Mouse (Mus musculus): Measurements from ENCODE around the gene Abcc8. TPM values are rescaled to one million over a fixed set of nuclear protein-coding genes. Genes with fewer than 3 reads are reported as not detected.

Gene Abcc8
- polyA plus RNA-seq, 1 experiment from 2014 or later = not detected

DNA sequence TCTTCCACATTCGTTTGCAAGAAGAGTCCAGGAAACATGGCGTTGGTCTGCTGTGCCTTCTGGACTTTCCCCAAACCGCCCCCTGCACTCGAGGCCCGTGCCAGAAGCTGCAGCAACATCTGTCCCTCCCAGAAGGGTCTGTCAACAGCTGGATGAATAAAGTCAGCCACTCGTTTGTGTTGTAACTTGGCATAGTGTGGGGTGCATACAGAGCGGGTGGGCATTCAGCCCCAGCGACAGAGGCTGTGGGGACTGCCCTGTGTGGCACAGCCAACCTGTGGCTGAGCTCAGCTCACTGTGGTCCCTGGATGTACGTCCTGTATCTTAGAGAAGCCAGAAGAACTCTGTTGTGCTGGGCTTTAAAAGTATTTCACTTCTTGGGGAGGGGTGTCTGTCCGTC is 95.8 kb downstream of the Abcc8 start:
- H3K27ac ChIP-seq = no peak overlapping the region
- H3K4me3 ChIP-seq (ENCODE audit: inconsistent target) = no peak overlapping the region
- H3K79me2 ChIP-seq (ENCODE audit: inconsistent target) = no peaks in the 10 kb centered on the region
- H3K36me3 ChIP-seq (ENCODE audit: inconsistent target) = peaks cover 50% of the 10 kb centered on the region
- WGBS (ENCODE audit: missing documents) = 86% methylated on average over 10 of the region's 10 CpGs

DNA sequence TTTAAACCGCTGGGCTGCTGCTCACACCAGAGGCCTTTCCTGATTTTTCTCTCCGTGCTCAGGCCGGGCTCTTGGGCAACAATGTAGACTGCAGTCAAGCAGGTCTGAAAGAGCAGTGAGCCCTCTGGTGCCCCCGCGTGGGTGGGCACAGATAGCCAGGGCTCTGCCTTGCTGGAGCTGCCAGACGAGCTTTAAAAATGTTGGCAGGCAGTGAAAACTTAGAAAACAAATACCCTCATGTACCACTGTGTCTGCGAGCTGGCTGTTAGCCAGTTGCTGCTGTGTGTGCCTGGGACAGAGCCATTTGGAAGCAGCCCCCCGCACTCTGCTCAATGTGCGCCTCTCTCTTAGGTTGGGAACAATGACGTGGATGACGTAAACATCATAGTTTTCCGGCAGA is 102.2 kb downstream of the Abcc8 start:
- Histone ChIP-seq H3K4me3 (ENCODE audit: inconsistent target) (no peak overlapping the region), H3K36me3 (ENCODE audit: inconsistent target) (peaks cover 51% of the 10 kb centered on the region), H3K79me2 (ENCODE audit: inconsistent target) (no peaks in the 10 kb centered on the region), H3K27ac (no peak overlapping the region)
- WGBS (ENCODE audit: missing documents) = 94% methylated on average over 12 of the region's 12 CpGs

DNA sequence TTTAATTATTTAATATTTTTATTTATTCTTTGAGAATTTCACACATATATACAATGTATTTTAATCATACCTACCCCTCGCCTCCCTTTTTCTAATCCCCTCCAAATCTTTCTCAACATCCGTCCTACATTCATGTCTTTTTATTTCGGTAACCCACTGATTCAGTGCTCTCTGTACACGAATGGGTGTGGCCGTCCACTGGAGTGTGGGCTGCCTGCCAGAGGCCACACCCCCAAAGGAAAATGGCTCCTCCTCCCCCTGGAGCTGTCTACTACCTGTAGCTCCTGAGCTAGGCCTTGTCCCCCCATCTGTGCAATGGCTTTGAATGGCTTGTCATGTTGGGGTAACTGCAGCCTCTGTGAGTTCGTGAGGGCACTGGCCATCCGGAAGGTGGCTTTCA is 103.0 kb downstream of the Abcc8 start:
- WGBS (ENCODE audit: missing documents) = 91% methylated on average over 7 of the region's 7 CpGs
- H3K36me3 ChIP-seq (ENCODE audit: inconsistent target) = peaks cover 51% of the 10 kb centered on the region
- H3K4me3 ChIP-seq (ENCODE audit: inconsistent target) = no peak overlapping the region
- H3K27ac ChIP-seq = no peak overlapping the region
- H3K79me2 ChIP-seq (ENCODE audit: inconsistent target) = no peaks in the 10 kb centered on the region

DNA sequence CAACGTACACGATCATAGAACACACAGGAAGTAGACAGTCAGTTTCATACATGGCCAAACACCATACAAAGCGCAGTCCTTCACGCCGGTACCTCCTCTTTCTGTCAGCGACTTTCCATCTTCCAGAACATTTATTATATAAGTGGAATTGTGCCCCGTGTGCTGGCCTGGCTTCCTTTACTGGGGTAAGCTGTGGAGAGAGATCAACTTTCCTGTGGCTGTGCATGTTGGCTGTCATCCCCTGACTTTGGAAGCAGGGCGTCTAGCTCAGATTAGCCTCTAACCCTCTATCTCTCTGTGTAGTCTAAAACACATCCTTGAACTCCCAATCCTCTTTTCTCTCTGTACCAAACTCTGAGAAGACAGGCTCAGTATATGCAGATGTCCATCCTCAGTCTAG is 111.0 kb downstream of the Abcc8 start:
- Histone ChIP-seq H3K4me3 (ENCODE audit: inconsistent target) (no peak overlapping the region), H3K79me2 (ENCODE audit: inconsistent target) (no peaks in the 10 kb centered on the region), H3K27ac (no peak overlapping the region), H3K36me3 (ENCODE audit: inconsistent target) (peaks cover 55% of the 10 kb centered on the region; the same call in 1 of the 2 replicates)
- WGBS (ENCODE audit: missing documents) = 97% methylated on average over 8 of the region's 8 CpGs

DNA sequence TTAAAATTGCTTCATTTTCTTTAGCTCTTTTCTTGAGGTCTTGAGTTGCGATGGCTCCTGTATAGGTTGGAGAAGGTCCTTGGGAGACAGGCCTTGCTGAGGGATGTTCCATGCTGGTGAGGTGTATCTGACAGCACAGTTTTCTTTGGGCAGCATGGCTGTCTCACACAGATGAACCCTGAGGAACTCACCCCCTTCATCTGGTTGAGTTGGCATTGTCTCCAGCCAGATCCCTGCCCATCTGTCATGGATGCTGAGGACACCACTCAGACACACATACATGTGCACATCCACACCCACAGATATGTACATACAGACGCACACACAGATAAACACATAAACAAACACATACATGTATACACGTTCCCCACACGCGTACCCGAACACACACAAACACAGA is 116.5 kb downstream of the Abcc8 start:
- no peaks in the 10 kb centered on the region for H3K79me2 ChIP-seq (ENCODE audit: inconsistent target)
- H3K27ac ChIP-seq = no peak overlapping the region
- 96% methylated on average over 6 of the region's 6 CpGs for WGBS (ENCODE audit: missing documents)
- peaks cover 22% of the 10 kb centered on the region; the same call in 1 of the 2 replicates for H3K36me3 ChIP-seq (ENCODE audit: inconsistent target)
- H3K4me3 ChIP-seq (ENCODE audit: inconsistent target) = no peak overlapping the region

DNA sequence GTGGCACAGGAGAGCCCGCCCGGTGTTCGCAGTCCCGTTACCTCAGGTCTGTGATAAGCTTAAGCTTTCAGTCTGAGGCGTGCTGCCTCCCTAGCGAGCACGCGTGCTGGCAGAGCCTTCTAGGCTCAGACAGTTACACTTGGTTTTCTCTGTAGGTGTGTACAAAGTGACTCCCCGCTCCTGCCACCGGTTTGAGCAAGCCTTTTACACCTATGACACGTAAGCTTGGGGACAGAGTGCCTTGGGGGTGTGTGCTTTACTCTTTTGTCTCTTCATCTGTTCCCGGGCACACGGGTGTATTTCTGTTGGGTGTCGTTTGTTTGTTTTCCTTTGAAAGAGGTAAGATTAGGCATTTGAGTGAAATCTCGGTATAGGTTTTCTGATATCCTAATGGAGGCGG is 118.2 kb downstream of the Abcc8 start:
- H3K4me3 ChIP-seq (ENCODE audit: inconsistent target) = no peak overlapping the region
- H3K79me2 ChIP-seq (ENCODE audit: inconsistent target) = no peaks in the 10 kb centered on the region
- 93% methylated on average over 16 of the region's 16 CpGs for WGBS (ENCODE audit: missing documents)
- H3K36me3 ChIP-seq (ENCODE audit: inconsistent target) = peaks cover 16% of the 10 kb centered on the region; the same call in 1 of the 2 replicates
- no peak overlapping the region for H3K27ac ChIP-seq

DNA sequence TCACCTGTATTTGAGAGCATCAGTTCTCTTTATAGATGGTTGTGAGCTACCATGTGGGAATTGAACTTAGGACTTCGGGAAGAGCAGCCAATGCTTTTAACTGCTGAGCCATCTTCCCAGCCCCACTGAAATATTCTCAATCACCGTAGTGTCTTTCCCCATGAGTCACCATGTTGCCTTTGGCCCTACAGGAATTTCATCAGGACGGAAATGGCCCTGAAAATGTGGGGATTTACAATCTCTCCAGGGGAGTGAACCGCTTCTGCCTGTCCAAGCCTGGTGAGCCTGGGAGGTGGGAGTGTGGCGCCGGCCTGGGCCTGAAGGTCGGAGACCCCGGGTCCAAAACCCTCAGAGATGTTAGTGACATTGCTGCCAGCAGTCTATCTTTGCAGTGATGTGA is 119.1 kb downstream of the Abcc8 start:
- no peak overlapping the region for H3K4me3 ChIP-seq (ENCODE audit: inconsistent target)
- H3K79me2 ChIP-seq (ENCODE audit: inconsistent target) = no peaks in the 10 kb centered on the region
- H3K27ac ChIP-seq = no peak overlapping the region
- peaks cover 15% of the 10 kb centered on the region; the same call in 1 of the 2 replicates for H3K36me3 ChIP-seq (ENCODE audit: inconsistent target)
- 94% methylated on average over 8 of the region's 8 CpGs for WGBS (ENCODE audit: missing documents)

DNA sequence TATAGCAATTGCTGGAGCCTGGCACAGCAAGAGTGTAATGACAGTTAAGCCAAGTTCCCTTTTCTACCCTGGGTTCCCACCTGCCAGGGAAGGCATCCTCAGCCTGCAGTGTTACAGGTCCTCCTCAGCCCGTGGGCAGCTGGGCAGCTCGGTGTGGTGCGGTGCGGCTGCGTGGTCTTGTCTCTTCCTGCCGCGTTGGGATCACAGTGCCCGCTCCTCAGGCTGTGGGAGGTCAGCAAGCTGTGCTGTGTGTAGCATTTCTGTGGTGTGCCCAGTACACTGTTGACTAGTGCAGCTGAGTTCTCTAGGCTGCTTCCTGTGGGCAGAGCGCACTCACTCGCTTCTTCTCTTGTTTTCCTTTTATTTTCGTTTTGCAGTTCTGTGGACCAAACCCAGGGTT is 121.0 kb downstream of the Abcc8 start:
- peak overlapping the region; percentile 28; the same call in 1 of the 2 replicates for H3K27ac ChIP-seq
- H3K79me2 ChIP-seq (ENCODE audit: inconsistent target) = no peaks in the 10 kb centered on the region
- peaks cover 21% of the 10 kb centered on the region; the same call in 1 of the 2 replicates for H3K36me3 ChIP-seq (ENCODE audit: inconsistent target)
- WGBS (ENCODE audit: missing documents) = 4% methylated on average over 11 of the region's 11 CpGs
- H3K4me3 ChIP-seq (ENCODE audit: inconsistent target) = peak overlapping the region; percentile 20

Other genes with a start within 250 kb of the Abcc8 start
- not detected in 3 replicates for gene Abcc6, start 149.7 kb downstream of the Abcc8 start, polyA plus RNA-seq (2018)
- gene Nomo1, start 146.3 kb downstream of the Abcc8 start, polyA plus RNA-seq (2018) = 15.9 to 40.2 TPM (median 19.6 TPM) in 3 replicates
- not detected in 3 replicates for gene Kcnj11, start 79.3 kb downstream of the Abcc8 start, polyA plus RNA-seq (2018)
- gene Ush1c, start 58.5 kb upstream of the Abcc8 start, polyA plus RNA-seq (2018) = not detected in 3 replicates
- not detected in 3 replicates for gene Otog, start 61.0 kb upstream of the Abcc8 start, polyA plus RNA-seq (2018)
- gene Myod1, start 196.4 kb upstream of the Abcc8 start, polyA plus RNA-seq (2018) = not detected in 3 replicates
- gene Kcnc1, start 216.5 kb upstream of the Abcc8 start, polyA plus RNA-seq (2018) = not detected in 3 replicates

All from macrophage (primary cell).